Mouse (Mus musculus) midbrain, embryonic 12.5 days (tissue): Measurements from ENCODE around the gene Cish. TPM values are rescaled to one million over a fixed set of nuclear protein-coding genes. Genes with fewer than 3 reads are reported as not detected.
"Not testable (repeated sequence)": the region's sequence is repeated elsewhere in the genome, so short reads cannot be mapped to it uniquely, and the experiment has no call there.

Experiments used
- ATAC-seq: fragments of 200-750 bp; cut with Nextera tagmentation; 2 replicates; pipeline ENCODE4 v1.8.0; 2017; ENCODE audit warnings: low read depth, moderate TSS enrichment, moderate library complexity; ENCODE audit not compliant: low FRiP score
- H3K27ac ChIP-seq: fragments of 300-500 bp; sonication (generic); replicated peaks from 2 replicates; pipeline ENCODE4 v1.5.1; 2016; ENCODE audit warnings: mild to moderate bottlenecking
- H3K27me3 ChIP-seq: fragments of 300-500 bp; sonication (generic); 2 replicates; pipeline ENCODE4 v1.6.1; 2016; ENCODE audit warnings: mild to moderate bottlenecking
- H3K36me3 ChIP-seq: fragments of 300-500 bp; sonication (generic); 2 replicates; pipeline ENCODE4 v1.6.1; 2016
- H3K4me1 ChIP-seq: fragments of 300-500 bp; sonication (generic); 2 replicates; pipeline ENCODE4 v1.6.1; 2016
- H3K4me2 ChIP-seq: fragments of 300-500 bp; sonication (generic); replicated peaks from 2 replicates; pipeline ENCODE4 v1.6.1; 2016; ENCODE audit warnings: mild to moderate bottlenecking, moderate library complexity
- H3K4me3 ChIP-seq: fragments of 300-500 bp; sonication (generic); 2 replicates; pipeline ENCODE4 v1.5.1; 2016; ENCODE audit warnings: mild to moderate bottlenecking
- H3K9ac ChIP-seq: fragments of 300-500 bp; sonication (generic); replicated peaks from 2 replicates; pipeline ENCODE4 v1.6.1; 2016; ENCODE audit warnings: mild to moderate bottlenecking, moderate library complexity
- H3K9me3 ChIP-seq: fragments of 300-500 bp; sonication (generic); 2 replicates; pipeline ENCODE4 v1.6.1; 2016; ENCODE audit warnings: mild to moderate bottlenecking
- WGBS: fragments of 180-500 bp; shearing (Covaris S2); methylation state at CpG from one replicate; pipeline ENCODE4 v1.1.7; 2016; 5-methylcytosine and 5-hydroxymethylcytosine counted together
- polyA plus RNA-seq: library from polyadenylated mRNA; unstranded; fragments of >200 nt; fragmentation: Nextera tagmentation; extraction: Ambion mirVana; gene quantifications from 2 replicates; pipeline ENCODE4 v1.2.1, GENCODE M21; 2016

Cish gene
- polyA plus RNA-seq, 1 experiment from 2014 or later, result 6.8 TPM

DNA sequence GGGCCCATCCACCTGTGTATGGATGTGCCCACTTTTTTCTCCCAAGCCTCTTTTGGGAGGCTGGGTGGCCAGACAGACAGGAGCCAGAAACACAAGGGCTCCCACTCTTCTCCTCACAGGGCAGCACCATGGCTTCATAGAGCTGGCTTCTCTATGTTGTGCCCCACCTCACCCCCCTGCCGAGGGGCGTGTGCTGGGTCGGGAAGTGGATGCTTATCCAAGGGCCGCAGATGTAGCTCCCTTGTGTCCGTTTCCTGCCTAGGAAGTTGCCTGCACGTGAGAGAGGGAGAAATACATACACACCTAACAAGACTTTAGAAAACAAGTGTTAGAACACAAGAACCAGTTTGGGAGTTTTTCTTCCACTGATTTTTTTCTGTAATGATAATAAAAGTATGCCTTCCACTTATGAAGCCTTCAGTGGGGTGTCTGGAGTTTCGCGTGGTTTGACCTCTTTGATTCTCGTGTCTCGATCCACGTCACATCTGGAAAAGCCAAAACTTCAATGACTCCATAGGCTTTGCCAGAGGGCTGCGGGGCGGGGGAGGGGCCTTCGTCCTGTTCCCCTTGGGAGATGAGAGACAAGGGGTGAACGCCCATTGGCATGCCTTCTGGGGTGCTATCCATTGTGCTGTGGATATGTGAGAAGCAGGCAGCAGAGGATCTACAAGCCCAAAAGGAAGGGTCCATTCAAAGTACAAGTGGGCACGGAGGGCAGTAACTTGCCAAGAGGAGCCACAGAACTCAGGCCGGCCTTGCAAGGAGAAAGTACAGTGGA, 5.9 kb downstream of the Cish start:
- Histone ChIP-seq H3K9ac (no peak overlapping the region), H3K4me1 (peaks cover 11% of the 10 kb centered on the region; the same call in 1 of the 2 replicates), H3K9me3 (no peaks in the 10 kb centered on the region), H3K27me3 (0 out of 2 replicates have a peak, but pooled peaks cover 6% of the 10 kb centered on the region), H3K4me3 (no peak overlapping the region), H3K4me2 (no peak overlapping the region), H3K36me3 (peaks cover 12% of the 10 kb centered on the region), H3K27ac (no peak overlapping the region)
- WGBS, result 85% methylated on average over 17 of the region's 17 CpGs
- no peak for ATAC-seq

GRCm38 (mm10) chr9:107302592-107302991, 6.8 kb downstream of the Cish start:
- 0 out of 2 replicates have a peak, but pooled peaks cover 6% of the 10 kb centered on the region for H3K27me3 ChIP-seq
- H3K4me2 ChIP-seq, result no peak overlapping the region
- H3K36me3 ChIP-seq, result peaks cover 12% of the 10 kb centered on the region
- ATAC-seq, result no peak
- no peak overlapping the region for H3K9ac ChIP-seq
- no peak overlapping the region for H3K4me3 ChIP-seq
- WGBS, result 88% methylated on average over 7 of the region's 7 CpGs
- H3K9me3 ChIP-seq, result no peaks in the 10 kb centered on the region
- H3K27ac ChIP-seq, result no peak overlapping the region
- peaks cover 4% of the 10 kb centered on the region; the same call in 1 of the 2 replicates for H3K4me1 ChIP-seq

DNA sequence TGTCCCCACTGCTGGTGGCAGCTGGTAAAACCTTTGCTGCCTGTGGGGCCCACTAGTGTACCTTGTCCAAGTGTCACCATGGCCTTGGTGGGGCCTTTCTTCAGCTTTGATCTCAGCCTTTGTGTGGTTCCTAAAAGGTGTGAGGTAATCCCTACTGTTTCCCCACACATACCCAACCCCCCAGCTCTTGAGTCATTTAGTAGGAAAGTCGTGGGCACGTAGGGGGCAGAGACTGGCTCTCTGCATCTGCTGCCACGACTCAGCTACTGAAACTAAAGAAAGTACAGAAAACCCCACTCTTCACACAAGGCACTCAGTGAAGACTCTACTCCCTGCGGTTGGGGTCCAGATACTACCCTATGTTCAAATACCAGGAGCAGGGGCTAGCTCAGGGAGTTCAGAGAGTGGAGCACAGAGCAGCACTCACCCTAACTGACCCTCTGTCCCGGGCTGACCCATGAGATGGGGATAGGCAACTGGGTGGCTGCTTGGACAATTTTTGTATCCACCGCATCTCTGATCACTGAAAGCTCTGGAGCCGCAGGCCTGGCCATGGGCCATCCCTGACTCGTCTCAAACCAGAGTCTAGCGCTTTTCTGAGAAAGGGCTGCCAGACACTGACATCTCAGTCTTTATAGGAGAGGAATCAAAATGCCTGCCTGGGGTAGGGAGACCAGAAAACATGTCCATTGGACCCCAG, 7.4 kb downstream of the Cish start:
- ATAC-seq, result no peak
- H3K27ac ChIP-seq, result no peak overlapping the region

GRCm38 (mm10) chr9:107303900-107304299, 8.1 kb downstream of the Cish start:
- no peak overlapping the region for H3K27ac ChIP-seq
- H3K9ac ChIP-seq, result no peak overlapping the region
- ATAC-seq, result no peak
- H3K27me3 ChIP-seq, result no peaks in the 10 kb centered on the region
- no peaks in the 10 kb centered on the region for H3K4me1 ChIP-seq
- H3K9me3 ChIP-seq, result no peaks in the 10 kb centered on the region
- 88% methylated on average over 5 of the region's 5 CpGs for WGBS
- H3K4me3 ChIP-seq, result no peak overlapping the region
- H3K36me3 ChIP-seq, result peaks cover 12% of the 10 kb centered on the region
- no peak overlapping the region for H3K4me2 ChIP-seq

More for the DNA sequence above, 7.4 kb downstream of the Cish start:
- no peaks in the 10 kb centered on the region for H3K4me1 ChIP-seq
- no peaks in the 10 kb centered on the region for H3K27me3 ChIP-seq
- H3K36me3 ChIP-seq, result peaks cover 12% of the 10 kb centered on the region
- no peak overlapping the region for H3K4me2 ChIP-seq
- WGBS, result 86% methylated on average over 9 of the region's 9 CpGs
- H3K4me3 ChIP-seq, result no peak overlapping the region
- H3K9me3 ChIP-seq, result no peaks in the 10 kb centered on the region
- H3K9ac ChIP-seq, result no peak overlapping the region

DNA sequence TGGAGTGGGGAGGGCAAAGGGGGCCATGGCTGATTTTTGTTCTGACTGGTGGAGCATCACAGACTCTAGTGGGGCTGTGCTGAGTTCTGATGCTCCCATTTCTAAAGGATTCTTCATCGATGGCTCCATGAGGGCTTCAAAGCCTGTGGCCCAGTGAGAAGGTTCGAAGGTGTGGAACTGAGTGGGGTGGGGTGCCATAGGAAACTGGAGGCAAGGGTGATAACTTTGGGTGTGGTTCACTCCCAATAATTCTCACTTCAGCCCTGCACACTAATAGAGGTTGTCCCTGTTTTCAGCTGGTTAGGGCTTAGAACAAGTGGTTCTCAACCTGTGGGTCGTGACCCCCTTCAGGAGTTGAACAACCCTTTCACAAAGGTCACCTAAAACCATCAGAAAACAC, 8.6 kb downstream of the Cish start:
- Histone ChIP-seq H3K9ac (no peak overlapping the region), H3K27me3 (no peaks in the 10 kb centered on the region), H3K4me2 (no peak overlapping the region), H3K4me3 (no peak overlapping the region), H3K36me3 (peaks cover 12% of the 10 kb centered on the region), H3K9me3 (no peaks in the 10 kb centered on the region), H3K27ac (no peak overlapping the region), H3K4me1 (no peaks in the 10 kb centered on the region)
- no peak for ATAC-seq
- 97% methylated on average over 3 of the region's 3 CpGs for WGBS

- H3K4me3 ChIP-seq, result no peak overlapping the region
- H3K4me2 ChIP-seq, result no peak overlapping the region
- H3K9me3 ChIP-seq, result no peaks in the 10 kb centered on the region
- H3K4me1 ChIP-seq, result no peaks in the 10 kb centered on the region
- H3K27me3 ChIP-seq, result no peaks in the 10 kb centered on the region
- peaks cover 12% of the 10 kb centered on the region for H3K36me3 ChIP-seq
- 81% methylated on average over 4 of the region's 4 CpGs for WGBS
- H3K27ac ChIP-seq, result no peak overlapping the region
- H3K9ac ChIP-seq, result no peak overlapping the region
- ATAC-seq, result no peak
These were observed 9.2 kb downstream of the Cish start for GRCm38 (mm10) chr9:107305012-107305411.

DNA sequence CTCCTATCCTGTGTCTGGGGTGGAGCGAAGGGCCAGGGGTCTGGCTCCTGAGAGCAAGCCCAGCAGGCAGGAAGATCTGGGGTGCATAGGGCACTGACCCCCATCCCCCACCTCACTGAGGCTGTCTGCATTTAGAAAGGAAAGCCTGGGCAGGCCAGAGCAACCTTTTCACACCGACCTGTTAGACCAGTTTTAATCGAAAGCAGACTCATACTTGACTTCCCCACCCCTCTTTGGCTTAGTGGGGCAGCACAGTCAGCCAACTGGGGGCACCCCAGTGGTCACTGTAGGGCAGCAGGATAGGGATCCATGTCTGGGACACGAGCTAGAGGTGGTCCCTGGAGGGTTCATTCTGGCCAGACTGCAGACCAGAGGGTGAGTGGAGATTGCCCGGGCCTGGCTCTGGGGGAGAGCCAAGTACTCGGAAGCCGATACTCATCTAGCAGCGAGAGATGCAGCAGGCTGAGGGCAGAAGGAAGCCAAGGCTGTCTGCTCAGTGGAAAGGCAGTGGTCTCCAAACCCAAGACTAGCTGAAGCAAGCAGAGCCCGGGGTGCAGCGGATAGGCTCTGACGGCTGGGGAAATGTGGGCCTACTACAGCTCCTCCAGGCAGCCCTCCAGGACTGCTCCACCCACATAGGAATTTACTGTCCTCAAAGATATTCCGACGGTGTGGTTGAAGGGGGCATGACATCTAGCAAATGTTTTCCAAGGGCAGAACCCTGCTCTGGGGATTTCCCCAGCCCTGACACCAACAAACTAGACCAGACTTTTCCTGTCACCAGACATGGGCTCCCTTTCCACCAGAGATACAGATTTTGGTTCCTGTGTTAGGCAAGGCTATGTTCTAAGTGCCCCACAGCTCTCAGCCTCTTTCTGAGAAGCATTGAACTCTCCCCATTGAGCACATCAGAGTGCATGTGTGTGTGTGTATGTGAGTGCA, 10.0 kb downstream of the Cish start:
- H3K9me3 ChIP-seq, result no peaks in the 10 kb centered on the region
- no peak overlapping the region for H3K27ac ChIP-seq
- no peak overlapping the region for H3K9ac ChIP-seq
- WGBS, result 65% methylated on average over 13 of the region's 13 CpGs
- no peak overlapping the region for H3K4me2 ChIP-seq
- ATAC-seq, result no peak
- no peaks in the 10 kb centered on the region for H3K27me3 ChIP-seq
- H3K36me3 ChIP-seq, result peaks cover 8% of the 10 kb centered on the region
- no peaks in the 10 kb centered on the region for H3K4me1 ChIP-seq
- H3K4me3 ChIP-seq, result no peak overlapping the region

GRCm38 (mm10) chr9:107306673-107307072, 10.8 kb downstream of the Cish start:
- WGBS, result 100% methylated on average over 1 of the region's 1 CpGs
- ATAC-seq, H3K9me3 ChIP-seq: not testable (repeated sequence)

GRCm38 (mm10) chr9:107307099-107307872, 11.5 kb downstream of the Cish start:
- no peak overlapping the region for H3K4me2 ChIP-seq
- H3K9ac ChIP-seq, result no peak overlapping the region
- H3K4me3 ChIP-seq, result no peak overlapping the region
- ATAC-seq, result no peak
- no peaks in the 10 kb centered on the region for H3K4me1 ChIP-seq
- 88% methylated on average over 11 of the region's 11 CpGs for WGBS
- H3K27ac ChIP-seq, result no peak overlapping the region
- no peaks in the 10 kb centered on the region for H3K27me3 ChIP-seq
- no peaks in the 10 kb centered on the region for H3K36me3 ChIP-seq
- H3K9me3 ChIP-seq, result no peaks in the 10 kb centered on the region

More at GRCm38 (mm10) chr9:107306673-107307072, 10.8 kb downstream of the Cish start:
- not testable (repeated sequence) for H3K27ac ChIP-seq, H3K4me1 ChIP-seq, H3K27me3 ChIP-seq, H3K36me3 ChIP-seq, H3K4me3 ChIP-seq, H3K9ac ChIP-seq, H3K4me2 ChIP-seq

DNA sequence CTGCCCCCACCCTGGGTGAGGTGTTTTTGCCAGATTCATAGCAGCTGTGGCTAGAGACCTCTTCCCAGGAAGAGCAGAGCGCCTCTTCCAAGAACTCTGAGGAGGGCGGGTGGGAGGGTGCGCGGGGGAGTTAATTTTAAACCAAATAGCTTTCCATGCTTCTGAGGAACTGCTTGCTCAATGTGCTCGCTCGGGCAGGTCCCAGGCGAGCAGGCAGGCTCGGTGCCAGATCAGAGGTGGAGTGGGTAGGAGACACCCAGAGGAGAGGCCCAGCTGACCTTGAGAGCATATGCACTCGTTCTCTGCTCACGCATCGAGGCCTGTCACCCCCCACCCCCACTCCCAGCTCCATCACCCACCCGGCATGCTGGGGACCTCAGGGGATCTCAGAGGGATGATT, 12.1 kb downstream of the Cish start:
- no peaks in the 10 kb centered on the region for H3K36me3 ChIP-seq
- ATAC-seq, result no peak
- H3K9ac ChIP-seq, result no peak overlapping the region
- 84% methylated on average over 12 of the region's 12 CpGs for WGBS
- no peaks in the 10 kb centered on the region for H3K27me3 ChIP-seq
- no peaks in the 10 kb centered on the region for H3K9me3 ChIP-seq
- H3K27ac ChIP-seq, result no peak overlapping the region
- H3K4me1 ChIP-seq, result no peaks in the 10 kb centered on the region
- no peak overlapping the region for H3K4me3 ChIP-seq
- no peak overlapping the region for H3K4me2 ChIP-seq

- no peaks in the 10 kb centered on the region for H3K27me3 ChIP-seq
- no peak overlapping the region for H3K27ac ChIP-seq
- ATAC-seq, result no peak
These were observed 12.6 kb downstream of the Cish start for GRCm38 (mm10) chr9:107308346-107309000.

More at GRCm38 (mm10) chr9:107308346-107309000, 12.6 kb downstream of the Cish start:
- 92% methylated on average over 9 of the region's 9 CpGs for WGBS
- H3K9me3 ChIP-seq, result no peaks in the 10 kb centered on the region
- H3K9ac ChIP-seq, result no peak overlapping the region
- no peaks in the 10 kb centered on the region for H3K4me1 ChIP-seq
- H3K4me2 ChIP-seq, result no peak overlapping the region
- no peaks in the 10 kb centered on the region for H3K36me3 ChIP-seq
- H3K4me3 ChIP-seq, result no peak overlapping the region
